Mouse (Mus musculus): ENCODE data around the gene Car2. TPM values are rescaled to one million over a fixed set of nuclear protein-coding genes. Genes with fewer than 3 reads are reported as not detected.

Gene Car2
- polyA plus RNA-seq, 1 experiment from 2014 or later, result 39.5 TPM

- Histone ChIP-seq H3K9me3 (replicated peaks; ENCODE audit: control insufficient read depth, low read length) (no peaks in the 10 kb centered on the region), H3K4me3 (ENCODE audit: low read length) (no peak overlapping the region), H3K27me3 (ENCODE audit: control insufficient read depth, insufficient read depth, low read length) (no peaks in the 10 kb centered on the region), H3K27ac (ENCODE audit: low read length) (no peak overlapping the region), H3K36me3 (ENCODE audit: control insufficient read depth, insufficient read depth) (peaks cover 5% of the 10 kb centered on the region; the same call in 1 of the 2 replicates), H3K4me2 (ENCODE audit: low read depth, low read length) (no peak overlapping the region), H3K4me1 (ENCODE audit: control insufficient read depth, insufficient read depth, low read length) (no peaks in the 10 kb centered on the region), H3K9ac (ENCODE audit: low read length) (no peak overlapping the region)
- ATAC-seq (replicated peaks; ENCODE audit: extremely low read depth, insufficient read depth, low FRiP score), result no peak
- WGBS, result 88% methylated on average over 3 of the region's 3 CpGs
These were observed 17.3 kb downstream of the Car2 start for GRCm38 (mm10) chr3:14903380-14903779.

GRCm38 (mm10) chr3:14904165-14904564 is 18.1 kb downstream of the Car2 start:
- no peak for ATAC-seq (replicated peaks; ENCODE audit: extremely low read depth, insufficient read depth, low FRiP score)
- no peak overlapping the region for H3K27ac ChIP-seq (ENCODE audit: low read length)
- peaks cover 5% of the 10 kb centered on the region; the same call in 1 of the 2 replicates for H3K36me3 ChIP-seq (ENCODE audit: control insufficient read depth, insufficient read depth)
- H3K4me1 ChIP-seq (ENCODE audit: control insufficient read depth, insufficient read depth, low read length), result no peaks in the 10 kb centered on the region
- no peak overlapping the region for H3K9ac ChIP-seq (ENCODE audit: low read length)
- no peak overlapping the region for H3K4me3 ChIP-seq (ENCODE audit: low read length)
- 76% methylated on average over 3 of the region's 3 CpGs for WGBS
- no peaks in the 10 kb centered on the region for H3K27me3 ChIP-seq (ENCODE audit: control insufficient read depth, insufficient read depth, low read length)
- H3K9me3 ChIP-seq (replicated peaks; ENCODE audit: control insufficient read depth, low read length), result no peaks in the 10 kb centered on the region
- H3K4me2 ChIP-seq (ENCODE audit: low read depth, low read length), result no peak overlapping the region

- ATAC-seq (replicated peaks; ENCODE audit: extremely low read depth, insufficient read depth, low FRiP score), result no peak
- Histone ChIP-seq H3K36me3 (ENCODE audit: control insufficient read depth, insufficient read depth) (no peaks in the 10 kb centered on the region; the same call in 1 of the 2 replicates), H3K4me1 (ENCODE audit: control insufficient read depth, insufficient read depth, low read length) (no peaks in the 10 kb centered on the region), H3K27ac (ENCODE audit: low read length) (no peak overlapping the region), H3K4me2 (ENCODE audit: low read depth, low read length) (no peak overlapping the region), H3K9me3 (replicated peaks; ENCODE audit: control insufficient read depth, low read length) (no peaks in the 10 kb centered on the region), H3K27me3 (ENCODE audit: control insufficient read depth, insufficient read depth, low read length) (no peaks in the 10 kb centered on the region), H3K4me3 (ENCODE audit: low read length) (no peak overlapping the region), H3K9ac (ENCODE audit: low read length) (no peak overlapping the region)
- WGBS, result 30% methylated on average over 1 of the region's 1 CpGs
These were observed 21.2 kb downstream of the Car2 start for GRCm38 (mm10) chr3:14907271-14907670.

GRCm38 (mm10) chr3:14911992-14912582 is 26.0 kb downstream of the Car2 start:
- no peaks in the 10 kb centered on the region for H3K9me3 ChIP-seq (replicated peaks; ENCODE audit: control insufficient read depth, low read length)
- no peaks in the 10 kb centered on the region for H3K4me1 ChIP-seq (ENCODE audit: control insufficient read depth, insufficient read depth, low read length)
- no peaks in the 10 kb centered on the region for H3K27me3 ChIP-seq (ENCODE audit: control insufficient read depth, insufficient read depth, low read length)
- no peak overlapping the region for H3K27ac ChIP-seq (ENCODE audit: low read length)
- H3K4me3 ChIP-seq (ENCODE audit: low read length), result no peak overlapping the region
- no peak overlapping the region for H3K4me2 ChIP-seq (ENCODE audit: low read depth, low read length)
- WGBS, result 83% methylated on average over 4 of the region's 4 CpGs
- H3K9ac ChIP-seq (ENCODE audit: low read length), result no peak overlapping the region
- no peak for ATAC-seq (replicated peaks; ENCODE audit: extremely low read depth, insufficient read depth, low FRiP score)
- H3K36me3 ChIP-seq (ENCODE audit: control insufficient read depth, insufficient read depth), result no peaks in the 10 kb centered on the region

- no peaks in the 10 kb centered on the region for H3K27me3 ChIP-seq (ENCODE audit: control insufficient read depth, insufficient read depth, low read length)
- H3K4me1 ChIP-seq (ENCODE audit: control insufficient read depth, insufficient read depth, low read length), result no peaks in the 10 kb centered on the region
- H3K9me3 ChIP-seq (replicated peaks; ENCODE audit: control insufficient read depth, low read length), result no peaks in the 10 kb centered on the region
- H3K36me3 ChIP-seq (ENCODE audit: control insufficient read depth, insufficient read depth), result no peaks in the 10 kb centered on the region
- H3K9ac ChIP-seq (ENCODE audit: low read length), result no peak overlapping the region
- H3K4me2 ChIP-seq (ENCODE audit: low read depth, low read length), result no peak overlapping the region
- no peak overlapping the region for H3K4me3 ChIP-seq (ENCODE audit: low read length)
- WGBS, result 74% methylated on average over 4 of the region's 4 CpGs
- H3K27ac ChIP-seq (ENCODE audit: low read length), result no peak overlapping the region
- ATAC-seq (replicated peaks; ENCODE audit: extremely low read depth, insufficient read depth, low FRiP score), result no peak
These were observed 27.7 kb downstream of the Car2 start for GRCm38 (mm10) chr3:14913774-14914173.

- Histone ChIP-seq H3K36me3 (ENCODE audit: control insufficient read depth, insufficient read depth) (no peaks in the 10 kb centered on the region), H3K9me3 (replicated peaks; ENCODE audit: control insufficient read depth, low read length) (no peaks in the 10 kb centered on the region), H3K4me3 (ENCODE audit: low read length) (no peak overlapping the region), H3K9ac (ENCODE audit: low read length) (no peak overlapping the region), H3K4me2 (ENCODE audit: low read depth, low read length) (no peak overlapping the region), H3K27ac (ENCODE audit: low read length) (no peak overlapping the region), H3K4me1 (ENCODE audit: control insufficient read depth, insufficient read depth, low read length) (no peaks in the 10 kb centered on the region), H3K27me3 (ENCODE audit: control insufficient read depth, insufficient read depth, low read length) (no peaks in the 10 kb centered on the region)
- no peak for ATAC-seq (replicated peaks; ENCODE audit: extremely low read depth, insufficient read depth, low FRiP score)
- WGBS, result 64% methylated on average over 2 of the region's 2 CpGs
These were observed 29.3 kb downstream of the Car2 start for GRCm38 (mm10) chr3:14915355-14915754.

GRCm38 (mm10) chr3:14917261-14917660 is 31.2 kb downstream of the Car2 start:
- no peak for ATAC-seq (replicated peaks; ENCODE audit: extremely low read depth, insufficient read depth, low FRiP score)
- Histone ChIP-seq H3K9ac (ENCODE audit: low read length) (no peak overlapping the region), H3K27ac (ENCODE audit: low read length) (no peak overlapping the region), H3K4me1 (ENCODE audit: control insufficient read depth, insufficient read depth, low read length) (no peaks in the 10 kb centered on the region), H3K4me2 (ENCODE audit: low read depth, low read length) (no peak overlapping the region), H3K9me3 (replicated peaks; ENCODE audit: control insufficient read depth, low read length) (no peaks in the 10 kb centered on the region), H3K4me3 (ENCODE audit: low read length) (no peak overlapping the region), H3K36me3 (ENCODE audit: control insufficient read depth, insufficient read depth) (no peaks in the 10 kb centered on the region), H3K27me3 (ENCODE audit: control insufficient read depth, insufficient read depth, low read length) (no peaks in the 10 kb centered on the region)
- 65% methylated on average over 2 of the region's 2 CpGs for WGBS

- no peaks in the 10 kb centered on the region for H3K27me3 ChIP-seq (ENCODE audit: control insufficient read depth, insufficient read depth, low read length)
- no peak overlapping the region for H3K4me2 ChIP-seq (ENCODE audit: low read depth, low read length)
- WGBS, result 44% methylated on average over 3 of the region's 3 CpGs
- no peaks in the 10 kb centered on the region for H3K9me3 ChIP-seq (replicated peaks; ENCODE audit: control insufficient read depth, low read length)
- no peaks in the 10 kb centered on the region for H3K36me3 ChIP-seq (ENCODE audit: control insufficient read depth, insufficient read depth)
- H3K4me3 ChIP-seq (ENCODE audit: low read length), result no peak overlapping the region
- H3K4me1 ChIP-seq (ENCODE audit: control insufficient read depth, insufficient read depth, low read length), result no peaks in the 10 kb centered on the region
- no peak overlapping the region for H3K27ac ChIP-seq (ENCODE audit: low read length)
- H3K9ac ChIP-seq (ENCODE audit: low read length), result no peak overlapping the region
- no peak for ATAC-seq (replicated peaks; ENCODE audit: extremely low read depth, insufficient read depth, low FRiP score)
These were observed 58.6 kb downstream of the Car2 start for GRCm38 (mm10) chr3:14944706-14945105.

- ATAC-seq (replicated peaks; ENCODE audit: extremely low read depth, insufficient read depth, low FRiP score), result no peak
- Histone ChIP-seq H3K9ac (ENCODE audit: low read length) (no peak overlapping the region), H3K4me1 (ENCODE audit: control insufficient read depth, insufficient read depth, low read length) (no peaks in the 10 kb centered on the region), H3K4me2 (ENCODE audit: low read depth, low read length) (no peak overlapping the region), H3K4me3 (ENCODE audit: low read length) (no peak overlapping the region), H3K36me3 (ENCODE audit: control insufficient read depth, insufficient read depth) (no peaks in the 10 kb centered on the region), H3K27me3 (ENCODE audit: control insufficient read depth, insufficient read depth, low read length) (no peaks in the 10 kb centered on the region), H3K9me3 (replicated peaks; ENCODE audit: control insufficient read depth, low read length) (no peaks in the 10 kb centered on the region), H3K27ac (ENCODE audit: low read length) (no peak overlapping the region)
- WGBS, result 85% methylated on average over 2 of the region's 2 CpGs
These were observed 59.6 kb downstream of the Car2 start for GRCm38 (mm10) chr3:14945627-14946026.
